Mouse (Mus musculus): ENCODE results near the gene Lrrtm1. TPM values are rescaled to one million over a fixed set of nuclear protein-coding genes. Genes with fewer than 3 reads are reported as not detected.

Gene Lrrtm1
- total RNA-seq, 2 experiments from 2014 or later = not detected

GRCm38 (mm10) chr6:77301305-77301704 is 58.8 kb downstream of the Lrrtm1 start:
- no peak for ATAC-seq (replicated peaks; ENCODE audit: poor library complexity, severe bottlenecking)

- ATAC-seq (replicated peaks; ENCODE audit: poor library complexity, severe bottlenecking) = no peak
Observed at GRCm38 (mm10) chr6:77306796-77307195, 64.3 kb downstream of the Lrrtm1 start.

All from granulocyte monocyte progenitor cell, adult 5-6 weeks (primary cell).